In genomic region chr8:95131983-95132382, GRCm38 (mm10) we compare ENCODE assay signal across 28 mouse cellular contexts. TPM values are rescaled to one million over a fixed set of nuclear protein-coding genes. Genes with fewer than 3 reads are reported as not detected.
DNase-seq lines count a peak whose midpoint lies in the region; ATAC-seq and TF ChIP-seq lines count a peak whose summit lies in the region.
"Had no signal": no experiment of that assay in that cellular context is flagged by ENCODE, and none has a peak within 500 bp of the region (broad histone marks: within the 10 kb centered on the region; RNA-seq: fewer than 3 reads in every experiment).

No protein-coding gene starts in this region.

- H3K9me3 ChIP-seq in liver, postnatal 0 days (ENCODE audit: low read length): no peaks in the 10 kb centered on the region
- no peaks in the 10 kb centered on the region for H3K9me3 ChIP-seq in ES-E14 (ENCODE audit: control insufficient read depth, insufficient read depth, low read depth, low read length)
- H3K9me3 ChIP-seq: embryonic facial prominence, embryonic 12.5 days; forebrain, embryonic 15.5 days; kidney, embryonic 15.5 days; liver, embryonic 13.5 days had no signal

- H3K9ac ChIP-seq in heart, adult 2 months (ENCODE audit: low read depth, low read length): no peak overlapping the region
- no peak overlapping the region for H3K9ac ChIP-seq in liver, adult 2 months (ENCODE audit: low read depth, low read length)
- no peak overlapping the region for H3K9ac ChIP-seq in liver, postnatal 0 days (replicated peaks)
- peak overlapping the region; percentile 17; the same call in 1 of the 2 replicates for H3K9ac ChIP-seq in ES-E14 (ENCODE audit: insufficient read depth, low read depth, low read length, poor library complexity, severe bottlenecking)
- H3K9ac ChIP-seq: embryonic facial prominence, embryonic 12.5 days; forebrain, embryonic 15.5 days; hindbrain, embryonic 14.5 days; kidney, embryonic 15.5 days; liver, embryonic 13.5 days; lung, embryonic 14.5 days had no signal

- H3K4me2 ChIP-seq in liver, postnatal 0 days (ENCODE audit: low read depth, low read length): no peak overlapping the region
- H3K4me2 ChIP-seq: embryonic facial prominence, embryonic 12.5 days; forebrain, embryonic 15.5 days; heart, embryonic 11.5 days; hindbrain, embryonic 14.5 days; kidney, embryonic 15.5 days; liver, embryonic 13.5 days; lung, embryonic 14.5 days; midbrain, embryonic 11.5 days had no signal

- no peak for TF ChIP-seq CTCF in heart, adult 2 months (IDR thresholded peaks at IDR 0.05)
- TF ChIP-seq CTCF in liver, adult 2 months (IDR thresholded peaks at IDR 0.05; ENCODE audit: low read depth, low read length): no peak
- no peak for TF ChIP-seq CTCF in liver, postnatal 0 days (IDR thresholded peaks at IDR 0.05; ENCODE audit: low read depth)

- WGBS in heart, adult 2 months: 58% methylated on average over 5 of the region's 5 CpGs
- 63% methylated on average over 5 of the region's 5 CpGs for WGBS in liver, adult 2 months
- WGBS in liver, postnatal 0 days (ENCODE audit: insufficient replicate concordance): 60% methylated on average over 5 of the region's 5 CpGs

- no peak for ATAC-seq in liver, postnatal 0 days
- ATAC-seq: activated CD4-positive, CD25-positive, alpha-beta regulatory T cell, adult 4 months; forebrain, embryonic 15.5 days; intestine, postnatal 0 days; midbrain, embryonic 16.5 days had no signal

- no peak for TF ChIP-seq POLR2A in heart, adult 2 months (IDR thresholded peaks at IDR 0.05; ENCODE audit: insufficient read depth, low read depth, low read length)
- TF ChIP-seq POLR2A in liver, adult 2 months (IDR thresholded peaks at IDR 0.05; ENCODE audit: extremely low read depth, insufficient read depth, low read length): no peak

- in situ Hi-C loops in ES-E14 (cut with MboI; ENCODE audit: low sequenced_read_pairs in 2 of 2, unreplicated experiment in 2 of 2): no loop called here

- no peak for TF ChIP-seq EP300 in heart, adult 2 months (IDR thresholded peaks at IDR 0.05; ENCODE audit: insufficient read depth, low read depth, low read length)
- TF ChIP-seq EP300 in liver, postnatal 0 days (IDR thresholded peaks at IDR 0.05; ENCODE audit: low read depth): no peak

- DNase-seq in heart, adult 2 months: no peak
- no peak for DNase-seq in heart, adult 9 months (ENCODE audit: low spot score in 2 of 2)
- no peak for DNase-seq in liver, adult 2 months (ENCODE audit: extremely low read depth, low read depth, low spot score)
- no peak for DNase-seq in liver, postnatal 0 days
- no peak for DNase-seq in ES-E14 (ENCODE audit: low read depth, low spot score)
- no peak for DNase-seq in urinary bladder, adult 2 months (ENCODE audit: low spot score)
- no peak for DNase-seq in right cerebral cortex, adult 2 months (ENCODE audit: low spot score in 2 of 2)
- DNase-seq: adrenal gland, adult 8-10 months; cerebellum, adult 11 months; cerebellum, adult 9-10 months; cerebellum, postnatal 36 days; kidney, postnatal 4 days; layer of hippocampus, adult 9-11 months; liver, embryonic 13.5 days; lung, embryonic 14.5 days; lung, postnatal 14 days; spleen, adult 18-20 months; thymus, adult 18-20 months; thymus, postnatal 25 days had no signal

- intact Hi-C loops in heart, adult 2 months (cut with DNase I): loop anchor here (1.0 kb wide), 1 partner anchor 8 kb away; no protein-coding TSS in a partner anchor

- peaks cover 3% of the 10 kb centered on the region for H3K36me3 ChIP-seq in heart, adult 2 months (ENCODE audit: control insufficient read depth, insufficient read depth, low read length)
- H3K36me3 ChIP-seq in liver, adult 2 months (ENCODE audit: control insufficient read depth, insufficient read depth, low read length): no peaks in the 10 kb centered on the region
- H3K36me3 ChIP-seq in liver, postnatal 0 days (replicated peaks; ENCODE audit: insufficient read depth, low read length): no peaks in the 10 kb centered on the region
- no peaks in the 10 kb centered on the region for H3K36me3 ChIP-seq in ES-E14 (ENCODE audit: control insufficient read depth, insufficient read depth, low read length, poor library complexity, severe bottlenecking)
- H3K36me3 ChIP-seq: embryonic facial prominence, embryonic 12.5 days; forebrain, embryonic 15.5 days had no signal

- no peak overlapping the region; the same call in 1 of the 2 replicates for H3K4me3 ChIP-seq in heart, adult 2 months
- H3K4me3 ChIP-seq in liver, adult 2 months (ENCODE audit: insufficient read depth, low read depth, low read length): no peak overlapping the region
- H3K4me3 ChIP-seq in liver, postnatal 0 days (ENCODE audit: low read depth, low read length): no peak overlapping the region
- peak overlapping the region in 1 of 2 experiments; percentile 28; a peak in 1 of 4 replicates for H3K4me3 ChIP-seq in ES-E14 (ENCODE audit: insufficient read depth in 1 of 2, low read depth in 1 of 2, low read length in 2 of 2, poor library complexity in 1 of 2, severe bottlenecking in 1 of 2)
- H3K4me3 ChIP-seq: embryonic facial prominence, embryonic 12.5 days; forebrain, embryonic 15.5 days; kidney, embryonic 15.5 days; liver, embryonic 13.5 days had no signal

- peak overlapping the region; percentile 81 for H3K27ac ChIP-seq in heart, adult 2 months
- H3K27ac ChIP-seq in liver, adult 2 months (replicated peaks; ENCODE audit: insufficient read depth, low read depth, low read length): peak overlapping the region; percentile 22; the same call in 1 of the 2 replicates
- no peak overlapping the region for H3K27ac ChIP-seq in liver, postnatal 0 days (ENCODE audit: low read depth)
- H3K27ac ChIP-seq in ES-E14 (ENCODE audit: insufficient read depth, low read depth, low read length, poor library complexity, severe bottlenecking): peak overlapping the region; percentile 59; the same call in 1 of the 2 replicates
- H3K27ac ChIP-seq: embryonic facial prominence, embryonic 12.5 days; forebrain, embryonic 15.5 days; hindbrain, embryonic 14.5 days; kidney, embryonic 15.5 days; liver, embryonic 13.5 days had no signal

- peaks cover 3% of the 10 kb centered on the region; the same call in 1 of the 2 replicates for H3K79me2 ChIP-seq in heart, adult 2 months (replicated peaks; ENCODE audit: control insufficient read depth, insufficient read depth, low read length)
- H3K79me2 ChIP-seq in liver, adult 2 months (ENCODE audit: control insufficient read depth, insufficient read depth, low read length): peaks cover 16% of the 10 kb centered on the region

- no peaks in the 10 kb centered on the region for H3K27me3 ChIP-seq in heart, adult 2 months (ENCODE audit: control insufficient read depth, insufficient read depth, low read length)
- H3K27me3 ChIP-seq in liver, adult 2 months (ENCODE audit: control insufficient read depth, insufficient read depth, low read length): no peaks in the 10 kb centered on the region
- no peaks in the 10 kb centered on the region for H3K27me3 ChIP-seq in liver, postnatal 0 days (ENCODE audit: insufficient read depth, low read length)
- H3K27me3 ChIP-seq: kidney, embryonic 15.5 days had no signal

- peaks cover 18% of the 10 kb centered on the region for H3K4me1 ChIP-seq in heart, adult 2 months (ENCODE audit: control insufficient read depth, insufficient read depth, low read length)
- peaks cover 21% of the 10 kb centered on the region for H3K4me1 ChIP-seq in liver, adult 2 months (ENCODE audit: control insufficient read depth, insufficient read depth, low read length)
- peaks cover 8% of the 10 kb centered on the region for H3K4me1 ChIP-seq in liver, postnatal 0 days (ENCODE audit: insufficient read depth)
- peaks cover 15 to 29% of the 10 kb centered on the region in 2 experiments for H3K4me1 ChIP-seq in ES-E14 (ENCODE audit: control insufficient read depth in 2 of 2, insufficient read depth in 2 of 2, low read length in 2 of 2, poor library complexity in 1 of 2)
- H3K4me1 ChIP-seq: embryonic facial prominence, embryonic 12.5 days had no signal

TF ChIP-seq in ES-E14, 5 proteins besides CTCF, POLR2A, EP300 and RAD21:
- TF ChIP-seq ZC3H11A (IDR thresholded peaks at IDR 0.05; ENCODE audit: borderline replicate concordance, low read depth, low read length) (no peak), ZNF384 (IDR thresholded peaks at IDR 0.05; ENCODE audit: low read depth, low read length) (no peak)

RNA-seq across cellular contexts. Expression of gene Katnb1, which starts 51.0 kb away (rescaled TPM):
- 1 to 10 TPM; 4.5 to 5.9 TPM for total RNA-seq in heart, adult 2 months (2021)
- 8.7 and 9.1 TPM in 2 replicates for polyA plus RNA-seq in heart, adult 2 months (2012; rRNA removed)
- total RNA-seq in liver, adult 2 months (2014; rRNA removed): 1.2 and 1.3 TPM in 2 replicates
- 2.5 and 3.2 TPM in 2 replicates for polyA plus RNA-seq in liver, adult 2 months (2012; rRNA removed)
- polyA plus RNA-seq in liver, postnatal 0 days (2015; fragmentation: Nextera tagmentation; extraction: Ambion mirVana): 4.7 and 5.1 TPM in 2 replicates
- total RNA-seq in ES-E14 (2012; rRNA removed): 23.5 and 31.2 TPM in 2 replicates
- polyA plus RNA-seq in urinary bladder, adult 2 months (2012; rRNA removed): 12.7 and 13.5 TPM in 2 replicates
